Mouse (Mus musculus): ENCODE results near the gene Fgfbp3. TPM values are rescaled to one million over a fixed set of nuclear protein-coding genes. Genes with fewer than 3 reads are reported as not detected.

Gene Fgfbp3
- total RNA-seq, 2 experiments from 2014 or later, result 0.42 to 0.81 TPM

Other genes starting within 250 kb of the Fgfbp3 start
- not detected in 2 replicates for gene Ppp1r3c, start 183.0 kb downstream of the Fgfbp3 start, total RNA-seq (2015)
- not detected in 2 replicates for gene Ppp1r3c, start 183.0 kb downstream of the Fgfbp3 start, total RNA-seq (2017)
- 57.7 and 60.9 TPM in 2 replicates for gene Tnks2, start 85.4 kb downstream of the Fgfbp3 start, total RNA-seq (2015)
- 78.5 and 88.0 TPM in 2 replicates for gene Tnks2, start 85.4 kb downstream of the Fgfbp3 start, total RNA-seq (2017)
- gene Btaf1, start 6.5 kb upstream of the Fgfbp3 start, total RNA-seq (2015), result 24.3 and 30.8 TPM in 2 replicates
- 44.2 and 50.4 TPM in 2 replicates for gene Btaf1, start 6.5 kb upstream of the Fgfbp3 start, total RNA-seq (2017)